Mouse (Mus musculus) heart, embryonic 10.5 days (tissue): ENCODE results near the gene Gm6217. TPM values are rescaled to one million over a fixed set of nuclear protein-coding genes. Genes with fewer than 3 reads are reported as not detected.
"Not testable (repeated sequence)": the region's sequence is repeated elsewhere in the genome, so short reads cannot be mapped to it uniquely, and the experiment has no call there.

Experiments used
- DNase-seq: peaks from one replicate; pipeline ENCODE4 v3.0.0-alpha.2; 2017; ENCODE audit warnings: low spot score
- H3K27ac ChIP-seq: fragments of 300-500 bp; sonication (generic); 2 replicates; pipeline ENCODE4 v1.5.1; 2016; ENCODE audit warnings: mild to moderate bottlenecking
- H3K27me3 ChIP-seq: fragments of 300-500 bp; sonication (generic); 2 replicates; pipeline ENCODE4 v1.6.1; 2016; ENCODE audit warnings: mild to moderate bottlenecking; ENCODE audit not compliant: poor library complexity, insufficient read depth, severe bottlenecking
- H3K36me3 ChIP-seq: fragments of 300-500 bp; sonication (generic); 2 replicates; pipeline ENCODE4 v1.6.1; 2016; ENCODE audit warnings: mild to moderate bottlenecking, moderate library complexity
- H3K4me1 ChIP-seq: fragments of 300-500 bp; sonication (generic); 2 replicates; pipeline ENCODE4 v1.6.1; 2016; ENCODE audit warnings: mild to moderate bottlenecking
- H3K4me3 ChIP-seq: fragments of 300-500 bp; sonication (generic); 2 replicates; pipeline ENCODE4 v1.5.1; 2016; ENCODE audit warnings: mild to moderate bottlenecking, moderate library complexity
- H3K9me3 ChIP-seq: fragments of 300-500 bp; sonication (generic); 2 replicates; pipeline ENCODE4 v1.6.1; 2016; ENCODE audit warnings: mild to moderate bottlenecking, moderate library complexity
- WGBS: fragments of 180-500 bp; shearing (Covaris S2); methylation state at CpG from one replicate; pipeline ENCODE4 v1.1.7; 2016; 5-methylcytosine and 5-hydroxymethylcytosine counted together
- polyA plus RNA-seq: library from polyadenylated mRNA; unstranded; fragments of >200 nt; fragmentation: Nextera tagmentation; extraction: Ambion mirVana; gene quantifications from 2 replicates; pipeline ENCODE4 v1.2.1, GENCODE M21; 2016

The Gm6217 gene
- polyA plus RNA-seq, 1 experiment from 2014 or later = not detected

DNA sequence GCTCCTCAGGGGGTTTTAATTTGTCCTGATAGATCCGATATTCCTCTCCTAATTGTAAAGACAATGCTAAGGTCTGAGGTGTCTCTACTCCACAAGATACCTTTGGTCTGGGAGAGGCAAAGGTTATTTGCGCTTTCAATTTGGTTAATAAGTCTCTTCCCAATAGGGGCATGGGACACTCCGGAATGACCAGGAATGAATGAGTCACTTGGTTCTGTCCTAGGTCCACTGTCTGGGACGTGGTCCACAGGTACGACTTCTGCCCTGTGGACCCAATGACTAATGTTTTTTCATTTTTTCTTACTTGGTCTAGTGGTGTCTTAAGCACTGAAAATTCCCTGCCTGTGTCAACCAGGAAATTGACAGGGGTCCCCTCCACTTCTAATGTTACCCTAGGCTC is 7.5 kb upstream of the Gm6217 start:
- WGBS = 86% methylated on average over 5 of the region's 5 CpGs
- DNase-seq = no peak
- no peaks in the 10 kb centered on the region for H3K27me3 ChIP-seq

DNA sequence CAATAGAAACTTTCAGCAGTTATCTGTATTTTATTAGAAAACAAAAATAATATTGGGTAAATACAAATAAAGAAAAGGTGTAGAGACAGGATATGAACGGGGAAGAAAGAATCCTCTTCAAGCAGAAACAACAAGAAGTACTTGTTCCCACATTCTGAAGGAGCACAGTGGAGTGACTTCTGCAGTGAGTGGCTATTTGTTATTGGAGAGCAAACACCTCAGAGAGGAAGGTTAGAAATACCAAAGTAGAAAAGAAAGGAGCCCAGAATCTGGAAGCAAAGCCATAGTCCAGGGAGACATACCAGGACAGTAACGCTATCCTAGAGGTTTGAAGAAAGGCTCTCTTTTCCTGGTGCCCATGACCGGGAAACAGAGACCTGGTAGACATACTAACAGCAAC is 641 bp downstream of the Gm6217 start:
- H3K4me3 ChIP-seq, DNase-seq: not testable (repeated sequence)
- WGBS = 90% methylated on average over 3 of the region's 3 CpGs

More for the DNA sequence above, 7.5 kb upstream of the Gm6217 start:
- H3K9me3 ChIP-seq = no peaks in the 10 kb centered on the region
- H3K36me3 ChIP-seq = no peaks in the 10 kb centered on the region
- no peaks in the 10 kb centered on the region for H3K4me1 ChIP-seq
- H3K4me3 ChIP-seq = no peak overlapping the region
- H3K27ac ChIP-seq = no peak overlapping the region

DNA sequence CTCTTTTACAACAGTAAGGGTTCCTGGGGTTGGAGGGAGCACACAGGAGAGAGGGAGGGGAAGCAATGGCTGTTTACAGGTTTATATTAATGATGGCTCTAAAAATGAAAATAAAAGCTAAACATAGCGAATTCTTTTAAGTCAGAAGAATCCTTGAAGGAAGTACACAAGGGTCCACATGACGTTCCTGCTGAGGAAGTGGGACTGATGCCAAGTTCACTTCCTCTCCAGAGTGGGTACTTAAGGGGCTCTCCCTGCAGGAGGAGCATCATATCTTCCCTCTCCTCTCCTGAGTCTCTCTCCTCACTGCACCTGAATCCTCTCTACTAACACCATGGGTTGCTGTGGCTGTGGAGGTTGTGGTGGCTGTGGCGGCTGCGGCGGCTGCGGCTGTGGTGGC is 6.5 kb downstream of the Gm6217 start, which contains the start of gene A030014E15Rik:
A030014E15Rik (plus strand) TSS at position 268 of the 400 bp plus-strand sequence.
- no peaks in the 10 kb centered on the region for H3K4me1 ChIP-seq
- H3K27me3 ChIP-seq = no peaks in the 10 kb centered on the region
- no peak for DNase-seq
- 89% methylated on average over 6 of the region's 6 CpGs for WGBS
- H3K9me3 ChIP-seq = no peaks in the 10 kb centered on the region
- no peaks in the 10 kb centered on the region for H3K36me3 ChIP-seq
- no peak within 1 kb of the TSS for H3K27ac ChIP-seq
- no peak within 1 kb of the TSS for H3K4me3 ChIP-seq

More for the DNA sequence above, 641 bp downstream of the Gm6217 start:
- H3K36me3 ChIP-seq, H3K9me3 ChIP-seq, H3K4me1 ChIP-seq, H3K27me3 ChIP-seq, H3K27ac ChIP-seq: not testable (repeated sequence)

- H3K36me3 ChIP-seq, DNase-seq, H3K27ac ChIP-seq, H3K27me3 ChIP-seq, H3K4me3 ChIP-seq, H3K4me1 ChIP-seq, H3K9me3 ChIP-seq: not testable (repeated sequence)
- WGBS = 94% methylated on average over 5 of the region's 5 CpGs
These were observed 17.8 kb downstream of the Gm6217 start for GRCm38 (mm10) chr1:82913434-82913833.

GRCm38 (mm10) chr1:82913025-82913424 is 18.2 kb downstream of the Gm6217 start, which contains the start of gene A030005L19Rik:
A030005L19Rik (plus strand) TSS chr1:82913325.
- Histone ChIP-seq H3K4me1 (no peaks in the 10 kb centered on the region), H3K36me3 (no peaks in the 10 kb centered on the region; the same call in 1 of the 2 replicates), H3K4me3 (no peak within 1 kb of the TSS), H3K9me3 (no peaks in the 10 kb centered on the region), H3K27ac (no peak within 1 kb of the TSS), H3K27me3 (no peaks in the 10 kb centered on the region)
- 91% methylated on average over 3 of the region's 3 CpGs for WGBS
- no peak for DNase-seq

GRCm38 (mm10) chr1:82905886-82906285 is 25.3 kb downstream of the Gm6217 start:
- Histone ChIP-seq H3K9me3 (no peaks in the 10 kb centered on the region), H3K4me1 (no peaks in the 10 kb centered on the region), H3K27ac (no peak overlapping the region), H3K36me3 (peaks cover 18% of the 10 kb centered on the region), H3K27me3 (no peaks in the 10 kb centered on the region), H3K4me3 (no peak overlapping the region)
- 71% methylated on average over 3 of the region's 3 CpGs for WGBS
- no peak for DNase-seq

- no peak for DNase-seq
- no peaks in the 10 kb centered on the region for H3K4me1 ChIP-seq
- no peak overlapping the region for H3K27ac ChIP-seq
- no peaks in the 10 kb centered on the region for H3K9me3 ChIP-seq
- 91% methylated on average over 3 of the region's 3 CpGs for WGBS
- no peaks in the 10 kb centered on the region for H3K27me3 ChIP-seq
- H3K4me3 ChIP-seq = no peak overlapping the region
- peaks cover 38% of the 10 kb centered on the region for H3K36me3 ChIP-seq
These were observed 30.0 kb downstream of the Gm6217 start for GRCm38 (mm10) chr1:82901201-82901600.

DNA sequence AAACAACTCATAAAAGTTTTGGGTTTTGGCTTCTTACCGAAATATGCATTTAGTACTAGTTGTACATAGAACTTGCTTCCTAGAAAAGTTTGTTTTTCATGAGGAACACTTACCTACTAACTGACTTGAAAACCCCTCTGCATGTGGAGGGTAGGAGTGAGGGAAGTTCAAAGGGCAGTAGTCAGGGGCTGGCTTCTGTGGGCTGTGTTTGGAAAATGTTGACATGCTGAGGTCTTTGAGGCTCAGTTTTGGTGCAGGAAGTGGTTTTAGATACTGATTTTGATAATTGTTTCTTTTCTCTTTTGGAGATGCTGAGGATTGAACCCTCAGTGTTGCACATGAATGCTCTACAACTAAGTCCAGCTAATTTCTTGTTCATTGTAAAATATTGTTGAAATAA is 30.6 kb downstream of the Gm6217 start:
- H3K36me3 ChIP-seq = peaks cover 43% of the 10 kb centered on the region
- WGBS = 94% methylated on average over 1 of the region's 1 CpGs
- DNase-seq = no peak

DNA sequence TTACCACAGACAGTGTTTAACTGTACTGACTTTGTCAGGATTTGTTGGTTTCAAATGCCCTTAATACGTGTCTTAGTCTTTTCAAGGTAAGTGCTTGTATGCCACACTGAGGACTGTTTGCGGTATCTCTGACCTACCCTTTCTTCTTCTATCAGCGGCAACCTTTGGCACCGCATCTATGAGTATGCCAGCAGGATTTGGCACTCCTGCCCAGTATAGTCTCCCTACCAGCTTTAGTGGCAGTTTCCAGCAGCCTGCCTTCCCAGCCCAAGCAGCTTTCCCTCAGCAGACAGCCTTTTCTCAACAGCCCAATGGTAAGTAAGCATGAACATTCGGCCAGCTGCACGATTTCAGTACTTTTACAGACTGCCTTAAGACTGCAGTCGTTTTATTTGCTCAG is 37.9 kb downstream of the Gm6217 start:
- peaks cover 54% of the 10 kb centered on the region for H3K36me3 ChIP-seq
- no peak overlapping the region for H3K27ac ChIP-seq
- H3K4me3 ChIP-seq = no peak overlapping the region
- WGBS = 95% methylated on average over 7 of the region's 7 CpGs
- no peaks in the 10 kb centered on the region for H3K9me3 ChIP-seq
- H3K27me3 ChIP-seq = no peaks in the 10 kb centered on the region
- no peaks in the 10 kb centered on the region for H3K4me1 ChIP-seq
- DNase-seq = no peak

More for the DNA sequence above, 30.6 kb downstream of the Gm6217 start:
- no peak overlapping the region for H3K27ac ChIP-seq
- no peaks in the 10 kb centered on the region for H3K9me3 ChIP-seq
- H3K4me3 ChIP-seq = no peak overlapping the region
- no peaks in the 10 kb centered on the region for H3K4me1 ChIP-seq
- no peaks in the 10 kb centered on the region for H3K27me3 ChIP-seq

Other genes with a start within 250 kb of the Gm6217 start
- gene Mff, start 206.5 kb downstream of the Gm6217 start, polyA plus RNA-seq = 197 TPM in 2 replicates
- not detected in 2 replicates for gene Tm4sf20, start 162.9 kb downstream of the Gm6217 start, polyA plus RNA-seq
- gene Gm47791, start 160.2 kb downstream of the Gm6217 start, polyA plus RNA-seq = not detected in 2 replicates
- gene Agfg1, start 91.9 kb downstream of the Gm6217 start, polyA plus RNA-seq = 33.5 and 44.7 TPM in 2 replicates
- not detected in 2 replicates for gene A030005L19Rik, start 18.1 kb downstream of the Gm6217 start, polyA plus RNA-seq
- gene A030014E15Rik, start 6.5 kb downstream of the Gm6217 start, polyA plus RNA-seq = not detected in 2 replicates
- gene A030003K21Rik, start 12.0 kb upstream of the Gm6217 start, polyA plus RNA-seq = not detected in 2 replicates
- not detected in 2 replicates for gene Gm7544, start 24.6 kb upstream of the Gm6217 start, polyA plus RNA-seq
- not detected in 2 replicates for gene Gm47955, start 28.9 kb upstream of the Gm6217 start, polyA plus RNA-seq
- gene Gm47959, start 69.1 kb upstream of the Gm6217 start, polyA plus RNA-seq = not detected in 2 replicates
- 2.5 and 2.8 TPM in 2 replicates for gene Slc19a3, start 107.0 kb upstream of the Gm6217 start, polyA plus RNA-seq
- gene Krtap28-10, start 111.1 kb upstream of the Gm6217 start, polyA plus RNA-seq = not detected in 2 replicates
- not detected in 2 replicates for gene Gm47969, start 113.5 kb upstream of the Gm6217 start, polyA plus RNA-seq
- gene A030005K14Rik, start 128.0 kb upstream of the Gm6217 start, polyA plus RNA-seq = not detected in 2 replicates
- 0.25 TPM in 1 of 2 replicates, not detected in the other for gene Krtap28-13, start 129.5 kb upstream of the Gm6217 start, polyA plus RNA-seq
- gene Ccl20, start 185.4 kb upstream of the Gm6217 start, polyA plus RNA-seq = 0.21 and 0.34 TPM in 2 replicates
- gene Daw1, start 228.4 kb upstream of the Gm6217 start, polyA plus RNA-seq = 0.14 TPM in 1 of 2 replicates, not detected in the other